8 mouse cellular contexts compared by ENCODE assay signal in the genomic region with DNA sequence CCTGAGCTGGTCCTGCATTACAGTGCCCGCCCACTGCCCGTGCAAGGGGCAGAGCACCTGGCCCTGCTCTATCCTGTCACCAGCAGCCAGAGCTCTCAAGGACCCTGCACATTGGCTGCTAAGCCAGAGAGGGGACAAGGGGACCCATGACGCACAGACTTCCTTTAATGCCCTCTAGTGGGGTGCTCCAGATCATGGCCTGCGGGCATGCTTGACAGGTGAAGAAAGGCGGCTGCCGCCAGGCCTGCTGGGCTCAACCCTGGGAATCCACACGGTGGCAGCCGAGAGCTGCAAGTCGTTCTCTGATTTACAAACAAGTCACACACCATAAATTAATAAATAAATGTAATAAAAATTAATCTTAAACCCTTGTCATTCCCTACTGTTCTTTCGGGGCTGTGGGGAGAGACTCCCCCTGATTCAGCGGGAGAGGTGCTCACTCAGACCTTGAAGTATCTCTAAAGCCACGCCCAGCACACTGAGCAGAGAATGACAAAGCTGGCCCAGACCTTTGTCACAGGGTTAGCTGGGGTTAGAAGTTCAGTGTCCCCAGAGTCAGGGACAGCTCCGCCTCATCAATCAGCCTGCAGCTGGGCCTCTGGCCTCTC. TPM values are rescaled to one million over a fixed set of nuclear protein-coding genes. Genes with fewer than 3 reads are reported as not detected.
DNase-seq lines count a peak whose midpoint lies in the region; ATAC-seq and TF ChIP-seq lines count a peak whose summit lies in the region.

No protein-coding gene starts in this region.

- intact Hi-C loops in heart, postnatal 10 days (cut with DNase I) = loop anchor here (1.0 kb wide), 1 partner anchor 34 kb away; no protein-coding TSS in a partner anchor

- TF ChIP-seq POLR2A in ES-Bruce4 (IDR thresholded peaks at IDR 0.05; ENCODE audit: insufficient read depth, low read length) = no peak
- TF ChIP-seq POLR2A in bone marrow, adult 2 months (IDR thresholded peaks at IDR 0.05; ENCODE audit: borderline replicate concordance, control insufficient read depth, low read depth, low read length) = no peak
- no peak for TF ChIP-seq POLR2A in olfactory bulb, adult 2 months (IDR thresholded peaks at IDR 0.05; ENCODE audit: insufficient read depth, low read depth, low read length)

- peak overlapping the region; percentile 42 for H3K27ac ChIP-seq in ES-Bruce4 (ENCODE audit: insufficient read depth, low read length)
- no peak overlapping the region for H3K27ac ChIP-seq in bone marrow, adult 2 months (ENCODE audit: control insufficient read depth, insufficient read depth, low read depth, low read length, poor library complexity)
- H3K27ac ChIP-seq in lung, embryonic 16.5 days (ENCODE audit: low read length) = no peak overlapping the region
- H3K27ac ChIP-seq in olfactory bulb, adult 2 months (ENCODE audit: insufficient read depth, low read depth, low read length) = no peak overlapping the region

- no peak for TF ChIP-seq EP300 in ES-Bruce4 (IDR thresholded peaks at IDR 0.05; ENCODE audit: insufficient read depth, low read depth, low read length)

- H3K9me3 ChIP-seq in ES-Bruce4 (replicated peaks; ENCODE audit: control insufficient read depth, insufficient read depth, low read length, poor library complexity, severe bottlenecking) = no peaks in the 10 kb centered on the region
- H3K9me3 ChIP-seq in lung, embryonic 16.5 days (ENCODE audit: control insufficient read depth, low read length) = no peaks in the 10 kb centered on the region

- H3K4me3 ChIP-seq in ES-Bruce4 (ENCODE audit: low read depth, low read length) = no peak overlapping the region
- no peak overlapping the region for H3K4me3 ChIP-seq in bone marrow, adult 2 months (replicated peaks; ENCODE audit: control insufficient read depth, low read depth, low read length)
- H3K4me3 ChIP-seq in lung, embryonic 16.5 days (ENCODE audit: low read length) = no peak overlapping the region
- no peak overlapping the region for H3K4me3 ChIP-seq in olfactory bulb, adult 2 months (ENCODE audit: insufficient read depth, low read depth, low read length)

- H3K36me3 ChIP-seq in ES-Bruce4 (ENCODE audit: control insufficient read depth, insufficient read depth, low read length, poor library complexity, severe bottlenecking) = no peaks in the 10 kb centered on the region
- H3K36me3 ChIP-seq in lung, embryonic 16.5 days (ENCODE audit: control insufficient read depth, insufficient read depth, low read length) = no peaks in the 10 kb centered on the region

- peak; percentile 83 to 91 for DNase-seq in heart, postnatal 10 days
- peak; percentile 78 to 92 for DNase-seq in kidney, postnatal 36 days
- peak; percentile 85 for DNase-seq in thymus, postnatal 0 days (ENCODE audit: low spot score)

- 20% methylated on average over 13 of the region's 13 CpGs for WGBS in bone marrow, adult 2 months
- WGBS in lung, embryonic 16.5 days = 13% methylated on average over 13 of the region's 13 CpGs
- WGBS in olfactory bulb, adult 2 months = 20% methylated on average over 13 of the region's 13 CpGs

- H3K9ac ChIP-seq in ES-Bruce4 (ENCODE audit: low read depth, poor library complexity, severe bottlenecking) = no peak overlapping the region
- no peak overlapping the region for H3K9ac ChIP-seq in lung, embryonic 16.5 days (ENCODE audit: low read length)

- H3K4me2 ChIP-seq in lung, embryonic 16.5 days (ENCODE audit: low read depth, low read length) = peak overlapping the region; percentile 9

- H3K4me1 ChIP-seq in ES-Bruce4 (ENCODE audit: control insufficient read depth, insufficient read depth, low read length) = no peaks in the 10 kb centered on the region
- no peaks in the 10 kb centered on the region for H3K4me1 ChIP-seq in bone marrow, adult 2 months (ENCODE audit: control insufficient read depth, insufficient read depth, low read length)
- H3K4me1 ChIP-seq in lung, embryonic 16.5 days (replicated peaks; ENCODE audit: control insufficient read depth, insufficient read depth, low read length) = no peaks in the 10 kb centered on the region; the same call in 1 of the 2 replicates
- H3K4me1 ChIP-seq in olfactory bulb, adult 2 months (ENCODE audit: control insufficient read depth, insufficient read depth, low read length) = peaks cover 3% of the 10 kb centered on the region; the same call in 1 of the 2 replicates

- ATAC-seq in erythroblast, adult 5-6 weeks (replicated peaks; ENCODE audit: low FRiP score, poor library complexity, severe bottlenecking) = 0 out of 2 replicates have a peak, but pooled peaks have one; percentile 47
- ATAC-seq in lung, embryonic 16.5 days (ENCODE audit: low read depth) = peak; percentile 81

- peak; percentile 73 for TF ChIP-seq CTCF in ES-Bruce4 (IDR thresholded peaks at IDR 0.05; ENCODE audit: low read depth, low read length)
- TF ChIP-seq CTCF in bone marrow, adult 2 months (IDR thresholded peaks at IDR 0.05; ENCODE audit: control insufficient read depth, insufficient read depth, low read length) = peak; percentile 80
- peak; percentile 49 for TF ChIP-seq CTCF in olfactory bulb, adult 2 months (IDR thresholded peaks at IDR 0.05; ENCODE audit: insufficient read depth, low read depth, low read length)

- no peaks in the 10 kb centered on the region for H3K27me3 ChIP-seq in ES-Bruce4 (ENCODE audit: control insufficient read depth, insufficient read depth, low read length, poor library complexity, severe bottlenecking)
- peaks cover 3% of the 10 kb centered on the region; the same call in 1 of the 2 replicates for H3K27me3 ChIP-seq in lung, embryonic 16.5 days (ENCODE audit: control insufficient read depth, insufficient read depth, low read depth, low read length)

RNA-seq across cellular contexts. Expression of gene Shd, which starts 6.1 kb away (rescaled TPM):
- polyA plus RNA-seq in ES-Bruce4 (2011; ENCODE audit: insufficient read depth, insufficient read length, low read depth, missing spikeins) = 2.5 and 4.3 TPM in 2 replicates
- 1.6 TPM in 1 of 2 replicates, not detected in the other for polyA plus RNA-seq in bone marrow, adult 2 months (2011; ENCODE audit: insufficient read depth, insufficient read length, low replicate concordance, missing spikeins)
- not detected in 2 replicates for total RNA-seq in erythroblast, adult 5-6 weeks (2015; ENCODE audit: low replicate concordance)
- total RNA-seq in erythroblast, adult 5-6 weeks (2017; ENCODE audit: low replicate concordance) = not detected in 2 replicates
- 1 to 10 TPM; 1.8 to 3.4 TPM for total RNA-seq in heart, postnatal 10 days (2021)
- 6.8 and 7.3 TPM in 2 replicates for polyA plus RNA-seq in lung, embryonic 16.5 days (2015; fragmentation: Nextera tagmentation; extraction: Ambion mirVana)
- not detected in 2 replicates for polyA plus RNA-seq in olfactory bulb, adult 2 months (2012; ENCODE audit: insufficient read depth, insufficient read length, low replicate concordance, missing spikeins)
- polyA plus RNA-seq in thymus, postnatal 0 days (2015; fragmentation: Nextera tagmentation; extraction: Ambion mirVana) = 0.80 and 1.6 TPM in 2 replicates

RNA-seq across cellular contexts. Expression of gene Fsd1, which starts 9.9 kb away (rescaled TPM):
- 22.0 and 46.7 TPM in 2 replicates for polyA plus RNA-seq in ES-Bruce4 (2011; ENCODE audit: insufficient read depth, insufficient read length, low read depth, missing spikeins)
- polyA plus RNA-seq in bone marrow, adult 2 months (2011; ENCODE audit: insufficient read depth, insufficient read length, low replicate concordance, missing spikeins) = not detected in 2 replicates
- total RNA-seq in erythroblast, adult 5-6 weeks (2015; ENCODE audit: low replicate concordance) = not detected in 2 replicates
- total RNA-seq in erythroblast, adult 5-6 weeks (2017; ENCODE audit: low replicate concordance) = not detected in 2 replicates
- under 1 TPM in 1 of 2 experiments, not detected in 1; 0.31 TPM for total RNA-seq in heart, postnatal 10 days (2021)
- polyA plus RNA-seq in lung, embryonic 16.5 days (2015; fragmentation: Nextera tagmentation; extraction: Ambion mirVana) = 4.5 and 6.8 TPM in 2 replicates
- polyA plus RNA-seq in olfactory bulb, adult 2 months (2012; ENCODE audit: insufficient read depth, insufficient read length, low replicate concordance, missing spikeins) = not detected in 2 replicates
- polyA plus RNA-seq in thymus, postnatal 0 days (2015; fragmentation: Nextera tagmentation; extraction: Ambion mirVana) = 1.9 and 2.7 TPM in 2 replicates

RNA-seq across cellular contexts. Expression of gene Yju2, which starts 17.5 kb away (rescaled TPM):
- 10.7 and 11.0 TPM in 2 replicates for polyA plus RNA-seq in ES-Bruce4 (2011; ENCODE audit: insufficient read depth, insufficient read length, low read depth, missing spikeins)
- 9.3 and 12.3 TPM in 2 replicates for polyA plus RNA-seq in bone marrow, adult 2 months (2011; ENCODE audit: insufficient read depth, insufficient read length, low replicate concordance, missing spikeins)
- 1.0 and 14.0 TPM in 2 replicates for total RNA-seq in erythroblast, adult 5-6 weeks (2015; ENCODE audit: low replicate concordance)
- 5.7 and 10.5 TPM in 2 replicates for total RNA-seq in erythroblast, adult 5-6 weeks (2017; ENCODE audit: low replicate concordance)
- total RNA-seq in heart, postnatal 10 days (2021) = 10 to 100 TPM; 12.8 TPM
- 25.5 and 27.3 TPM in 2 replicates for polyA plus RNA-seq in lung, embryonic 16.5 days (2015; fragmentation: Nextera tagmentation; extraction: Ambion mirVana)
- polyA plus RNA-seq in olfactory bulb, adult 2 months (2012; ENCODE audit: insufficient read depth, insufficient read length, low replicate concordance, missing spikeins) = not detected in 2 replicates
- polyA plus RNA-seq in thymus, postnatal 0 days (2015; fragmentation: Nextera tagmentation; extraction: Ambion mirVana) = 32.0 and 32.1 TPM in 2 replicates

RNA-seq across cellular contexts. Expression of gene Ebi3, which starts 23.9 kb away (rescaled TPM):
- polyA plus RNA-seq in ES-Bruce4 (2011; ENCODE audit: insufficient read depth, insufficient read length, low read depth, missing spikeins) = not detected in 2 replicates
- 8.5 and 34.4 TPM in 2 replicates for polyA plus RNA-seq in bone marrow, adult 2 months (2011; ENCODE audit: insufficient read depth, insufficient read length, low replicate concordance, missing spikeins)
- total RNA-seq in erythroblast, adult 5-6 weeks (2015; ENCODE audit: low replicate concordance) = 6.1 and 9.4 TPM in 2 replicates
- total RNA-seq in erythroblast, adult 5-6 weeks (2017; ENCODE audit: low replicate concordance) = 4.9 and 5.4 TPM in 2 replicates
- total RNA-seq in heart, postnatal 10 days (2021) = under 1 TPM; 0.22 to 0.82 TPM
- 2.0 and 2.8 TPM in 2 replicates for polyA plus RNA-seq in lung, embryonic 16.5 days (2015; fragmentation: Nextera tagmentation; extraction: Ambion mirVana)
- not detected in 2 replicates for polyA plus RNA-seq in olfactory bulb, adult 2 months (2012; ENCODE audit: insufficient read depth, insufficient read length, low replicate concordance, missing spikeins)
- 5.2 and 6.1 TPM in 2 replicates for polyA plus RNA-seq in thymus, postnatal 0 days (2015; fragmentation: Nextera tagmentation; extraction: Ambion mirVana)

RNA-seq across cellular contexts. Expression of gene Zfp119b, which starts 27.1 kb away (rescaled TPM):
- polyA plus RNA-seq in ES-Bruce4 (2011; ENCODE audit: insufficient read depth, insufficient read length, low read depth, missing spikeins) = 7.5 and 7.8 TPM in 2 replicates
- polyA plus RNA-seq in bone marrow, adult 2 months (2011; ENCODE audit: insufficient read depth, insufficient read length, low replicate concordance, missing spikeins) = 1.4 TPM in 1 of 2 replicates, not detected in the other
- 2.9 TPM in 1 of 2 replicates, not detected in the other for total RNA-seq in erythroblast, adult 5-6 weeks (2015; ENCODE audit: low replicate concordance)
- total RNA-seq in erythroblast, adult 5-6 weeks (2017; ENCODE audit: low replicate concordance) = 2.6 and 5.0 TPM in 2 replicates
- total RNA-seq in heart, postnatal 10 days (2021) = 1 to 10 TPM; 4.4 to 4.5 TPM
- polyA plus RNA-seq in lung, embryonic 16.5 days (2015; fragmentation: Nextera tagmentation; extraction: Ambion mirVana) = 6.1 and 8.3 TPM in 2 replicates
- polyA plus RNA-seq in olfactory bulb, adult 2 months (2012; ENCODE audit: insufficient read depth, insufficient read length, low replicate concordance, missing spikeins) = not detected in 2 replicates
- polyA plus RNA-seq in thymus, postnatal 0 days (2015; fragmentation: Nextera tagmentation; extraction: Ambion mirVana) = 5.6 and 6.0 TPM in 2 replicates

Comparison
In these comparisons a context has a peak if more than half of its experiments do, and no peak if none do; other contexts are left out.
1. RNA of gene Yju2, which starts 17.5 kb away (polyA plus RNA-seq): 32.0 to 32.1 TPM in thymus, postnatal 0 days, 25.5 to 27.3 TPM in lung, embryonic 16.5 days, 9.3 to 12.3 TPM in bone marrow, adult 2 months and 10.7 to 11.0 TPM in ES-Bruce4; not detected in olfactory bulb, adult 2 months; every median in the first group is over 10 times any median in the second.
2. Peak in every context shown above with its lines, with median percentiles within 50 percentile points of each other: CTCF ChIP-seq and DNase-seq.